Mouse (Mus musculus) stomach, embryonic 15.5 days (tissue): Measurements from ENCODE around the gene Zfhx3. TPM values are rescaled to one million over a fixed set of nuclear protein-coding genes. Genes with fewer than 3 reads are reported as not detected.

Experiments
- ATAC-seq: fragments of 200-750 bp; cut with Nextera tagmentation; 2 replicates; pipeline ENCODE4 v1.8.0; 2017; ENCODE audit warnings: low read depth, moderate number of reproducible peaks, moderate TSS enrichment; ENCODE audit not compliant: insufficient read depth, low FRiP score
- H3K27ac ChIP-seq: fragments of 300-500 bp; sonication (generic); 2 replicates; pipeline ENCODE4 v1.5.1; 2015; ENCODE audit warnings: mild to moderate bottlenecking, inconsistent platforms
- H3K27me3 ChIP-seq: fragments of 300-500 bp; sonication (generic); replicated peaks from 2 replicates; pipeline ENCODE4 v1.6.1; 2015; ENCODE audit warnings: inconsistent platforms
- H3K36me3 ChIP-seq: fragments of 300-500 bp; sonication (generic); 2 replicates; pipeline ENCODE4 v1.6.1; 2015; ENCODE audit warnings: inconsistent platforms
- H3K4me1 ChIP-seq: fragments of 300-500 bp; sonication (generic); 2 replicates; pipeline ENCODE4 v1.6.1; 2015; ENCODE audit warnings: inconsistent platforms
- H3K4me2 ChIP-seq: fragments of 300-500 bp; sonication (generic); 2 replicates; pipeline ENCODE4 v1.6.1; 2015; ENCODE audit warnings: mild to moderate bottlenecking, inconsistent platforms
- H3K4me3 ChIP-seq: fragments of 300-500 bp; sonication (generic); replicated peaks from 2 replicates; pipeline ENCODE4 v1.5.1; 2015; ENCODE audit warnings: inconsistent platforms
- H3K9ac ChIP-seq: fragments of 300-500 bp; sonication (generic); 2 replicates; pipeline ENCODE4 v1.6.1; 2015; ENCODE audit warnings: inconsistent platforms
- H3K9me3 ChIP-seq: fragments of 300-500 bp; sonication (generic); 2 replicates; pipeline ENCODE4 v1.6.1; 2016; ENCODE audit warnings: inconsistent platforms
- WGBS: fragments of 180-500 bp; shearing (Covaris S2); methylation state at CpG from one replicate; pipeline ENCODE4 v1.1.7; 2015; 5-methylcytosine and 5-hydroxymethylcytosine counted together
- polyA plus RNA-seq: library from polyadenylated mRNA; unstranded; fragments of >200 nt; fragmentation: Nextera tagmentation; extraction: Ambion mirVana; gene quantifications from 2 replicates; pipeline ENCODE4 v1.2.1, GENCODE M21; 2015

The Zfhx3 gene
- polyA plus RNA-seq, 1 experiment from 2014 or later, result 12.9 TPM

DNA sequence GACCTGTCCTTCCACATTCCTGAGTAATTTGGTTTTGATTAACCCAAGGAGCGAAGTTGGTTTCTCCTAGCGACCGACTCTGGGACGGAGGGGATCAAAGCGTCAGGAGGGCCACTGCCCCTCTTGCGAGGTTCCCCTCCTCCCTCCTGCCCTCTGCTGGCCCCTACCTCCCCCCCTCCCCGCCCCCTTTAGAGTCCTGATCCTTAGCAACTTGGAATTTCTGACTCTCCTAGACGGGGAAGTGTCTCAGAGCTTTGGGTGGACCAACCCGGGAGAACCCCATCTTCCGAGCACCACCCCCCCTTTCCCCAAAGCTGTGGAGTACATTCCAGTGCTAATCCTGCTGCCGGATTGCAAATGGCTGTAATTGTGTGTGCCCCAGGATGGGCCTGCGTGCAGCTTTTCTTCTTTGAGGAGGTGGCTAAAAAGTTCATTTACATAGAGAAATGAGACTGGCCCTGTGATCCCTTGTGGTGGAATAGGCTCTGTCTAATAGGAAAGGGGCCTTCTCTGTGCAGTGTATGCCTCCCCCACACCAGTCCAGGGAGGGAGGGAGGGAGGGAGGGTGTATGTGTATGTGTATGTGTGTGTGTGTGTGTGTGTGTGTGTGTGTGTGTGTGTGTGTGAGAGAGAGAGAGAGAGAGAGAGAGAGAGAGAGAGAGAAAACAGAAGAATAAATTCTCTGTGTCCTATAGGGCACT is 784.2 kb downstream of the Zfhx3 start:
- Histone ChIP-seq H3K27me3 (no peaks in the 10 kb centered on the region), H3K4me1 (peaks cover 82% of the 10 kb centered on the region)

GRCm38 (mm10) chr8:108729169-108729568 is 786.7 kb downstream of the Zfhx3 start:
- Histone ChIP-seq H3K9me3 (no peaks in the 10 kb centered on the region), H3K4me3 (no peak overlapping the region), H3K36me3 (no peaks in the 10 kb centered on the region), H3K27me3 (no peaks in the 10 kb centered on the region), H3K4me2 (no peak overlapping the region), H3K27ac (no peak overlapping the region), H3K9ac (no peak overlapping the region), H3K4me1 (peaks cover 84% of the 10 kb centered on the region)
- WGBS, result 15% methylated on average over 2 of the region's 2 CpGs
- ATAC-seq, result no peak

More for the DNA sequence above, 784.2 kb downstream of the Zfhx3 start:
- H3K36me3 ChIP-seq, result no peaks in the 10 kb centered on the region
- H3K9me3 ChIP-seq, result no peaks in the 10 kb centered on the region
- peak overlapping the region; percentile 64 for H3K27ac ChIP-seq
- H3K9ac ChIP-seq, result no peak overlapping the region
- no peak overlapping the region for H3K4me3 ChIP-seq
- H3K4me2 ChIP-seq, result peak overlapping the region; percentile 34; the same call in 1 of the 2 replicates
- no peak for ATAC-seq
- 21% methylated on average over 12 of the region's 12 CpGs for WGBS

DNA sequence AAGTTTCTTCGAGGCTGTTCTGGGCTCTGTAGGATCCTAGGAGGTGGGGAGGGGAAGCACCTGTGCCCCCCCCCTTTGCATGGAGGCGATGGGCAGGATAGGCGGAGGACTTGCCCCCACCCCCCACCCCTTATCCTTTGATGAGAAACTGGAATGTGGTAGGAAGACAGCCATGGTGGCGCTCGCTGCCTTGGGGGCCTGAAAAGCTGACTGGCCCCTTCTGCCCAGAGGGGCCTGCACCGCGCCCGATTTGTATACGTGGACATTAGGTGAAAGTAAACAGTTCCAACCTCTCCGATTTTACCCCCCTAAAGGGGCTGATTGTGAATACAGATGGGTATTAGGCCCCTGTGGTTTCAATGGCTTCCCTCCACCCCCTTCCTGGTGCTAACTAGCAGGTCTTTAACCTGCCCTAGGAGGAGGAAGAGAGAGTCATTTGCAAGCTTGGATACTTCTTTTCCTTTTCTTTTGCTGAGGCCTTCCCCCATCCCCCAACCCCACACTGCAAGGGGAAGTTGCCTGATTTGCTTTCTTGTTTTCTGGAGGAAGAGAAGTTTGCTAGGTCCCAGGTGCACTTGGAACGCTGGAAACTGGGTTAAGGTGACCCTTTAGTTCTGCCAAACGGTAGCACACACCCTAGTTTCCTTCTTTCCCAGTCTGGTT is 787.4 kb downstream of the Zfhx3 start:
- Histone ChIP-seq H3K27me3 (no peaks in the 10 kb centered on the region), H3K36me3 (no peaks in the 10 kb centered on the region), H3K9me3 (no peaks in the 10 kb centered on the region), H3K4me1 (peaks cover 84% of the 10 kb centered on the region), H3K9ac (no peak overlapping the region), H3K27ac (no peak overlapping the region), H3K4me3 (no peak overlapping the region), H3K4me2 (no peak overlapping the region)
- WGBS, result 30% methylated on average over 12 of the region's 12 CpGs
- ATAC-seq, result no peak

GRCm38 (mm10) chr8:108730907-108731440 is 788.5 kb downstream of the Zfhx3 start:
- H3K27ac ChIP-seq, result no peak overlapping the region
- no peak overlapping the region for H3K4me2 ChIP-seq
- 43% methylated on average over 9 of the region's 9 CpGs for WGBS
- ATAC-seq, result no peak
- H3K27me3 ChIP-seq, result no peaks in the 10 kb centered on the region
- H3K9me3 ChIP-seq, result no peaks in the 10 kb centered on the region
- H3K4me3 ChIP-seq, result no peak overlapping the region
- H3K9ac ChIP-seq, result no peak overlapping the region
- H3K4me1 ChIP-seq, result peaks cover 77% of the 10 kb centered on the region
- H3K36me3 ChIP-seq, result no peaks in the 10 kb centered on the region

DNA sequence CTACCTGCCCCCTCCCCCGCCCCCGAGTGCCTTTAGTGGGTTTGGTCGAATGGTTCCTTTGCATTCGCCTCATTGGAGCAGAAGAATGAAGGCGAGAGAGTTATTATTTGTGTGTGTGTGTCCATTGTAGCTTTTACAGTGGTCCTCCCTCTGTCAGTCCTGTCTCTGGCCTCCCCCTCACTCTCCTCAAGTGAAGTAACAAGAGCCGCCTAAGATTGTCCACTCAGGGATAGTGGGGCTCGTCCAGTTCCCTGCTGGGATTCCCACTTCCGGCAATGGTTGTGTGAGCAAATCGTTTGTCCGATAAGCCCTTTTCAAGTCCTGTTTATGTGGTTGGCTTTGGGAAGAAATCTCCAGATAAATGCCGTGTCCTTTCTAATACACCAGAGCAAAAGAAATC is 790.1 kb downstream of the Zfhx3 start:
- H3K27me3 ChIP-seq, result no peaks in the 10 kb centered on the region
- H3K4me2 ChIP-seq, result no peak overlapping the region
- H3K4me3 ChIP-seq, result no peak overlapping the region
- H3K9ac ChIP-seq, result no peak overlapping the region
- H3K36me3 ChIP-seq, result no peaks in the 10 kb centered on the region
- no peaks in the 10 kb centered on the region for H3K9me3 ChIP-seq
- no peak overlapping the region for H3K27ac ChIP-seq
- 40% methylated on average over 11 of the region's 11 CpGs for WGBS
- ATAC-seq, result no peak
- peaks cover 80% of the 10 kb centered on the region for H3K4me1 ChIP-seq

- Histone ChIP-seq H3K9ac (no peak overlapping the region), H3K4me2 (no peak overlapping the region), H3K4me1 (peaks cover 82% of the 10 kb centered on the region), H3K36me3 (no peaks in the 10 kb centered on the region), H3K27me3 (no peaks in the 10 kb centered on the region), H3K27ac (no peak overlapping the region), H3K4me3 (no peak overlapping the region), H3K9me3 (no peaks in the 10 kb centered on the region)
- WGBS, result 61% methylated on average over 5 of the region's 5 CpGs
- ATAC-seq, result no peak
These were observed 790.9 kb downstream of the Zfhx3 start for GRCm38 (mm10) chr8:108733385-108733784.

- peaks cover 53% of the 10 kb centered on the region for H3K4me1 ChIP-seq
- no peaks in the 10 kb centered on the region for H3K27me3 ChIP-seq
- peak; percentile 37; the same call in 1 of the 2 replicates for ATAC-seq
- peak overlapping the region; percentile 29 for H3K4me2 ChIP-seq
- H3K4me3 ChIP-seq, result no peak overlapping the region
- H3K36me3 ChIP-seq, result no peaks in the 10 kb centered on the region
- no peak overlapping the region for H3K9ac ChIP-seq
- peak overlapping the region; percentile 71 for H3K27ac ChIP-seq
- no peaks in the 10 kb centered on the region for H3K9me3 ChIP-seq
- WGBS, result 16% methylated on average over 9 of the region's 9 CpGs
These were observed 794.0 kb downstream of the Zfhx3 start for GRCm38 (mm10) chr8:108736442-108736841.

- no peaks in the 10 kb centered on the region for H3K36me3 ChIP-seq
- no peak overlapping the region for H3K9ac ChIP-seq
- H3K4me2 ChIP-seq, result no peak overlapping the region
- H3K27me3 ChIP-seq, result no peaks in the 10 kb centered on the region
- WGBS, result 84% methylated on average over 10 of the region's 10 CpGs
- peaks cover 44% of the 10 kb centered on the region for H3K4me1 ChIP-seq
- no peak for ATAC-seq
- no peak overlapping the region for H3K27ac ChIP-seq
- no peak overlapping the region for H3K4me3 ChIP-seq
- no peaks in the 10 kb centered on the region for H3K9me3 ChIP-seq
These were observed 795.7 kb downstream of the Zfhx3 start for GRCm38 (mm10) chr8:108738179-108738578.

DNA sequence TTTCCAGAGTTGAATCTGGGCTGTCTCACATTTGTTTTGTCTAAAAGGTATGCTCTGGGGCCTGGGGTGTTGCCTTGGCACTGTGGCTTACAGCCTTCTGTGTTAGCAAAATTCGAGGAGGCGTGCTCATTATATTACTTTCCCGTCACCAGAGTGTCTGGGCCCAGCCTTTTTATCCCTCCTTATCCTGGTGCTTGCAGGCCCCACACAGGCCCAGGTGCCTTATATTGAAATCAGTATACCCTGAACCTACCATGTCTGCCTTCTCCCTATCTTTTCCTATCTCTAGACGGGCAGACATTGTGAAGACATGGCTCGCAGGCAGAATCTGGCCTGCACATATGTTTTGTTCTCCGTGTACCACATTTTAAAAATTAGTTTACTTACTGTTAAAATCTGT is 797.1 kb downstream of the Zfhx3 start:
- Histone ChIP-seq H3K36me3 (no peaks in the 10 kb centered on the region), H3K9ac (no peak overlapping the region), H3K4me2 (no peak overlapping the region), H3K9me3 (no peaks in the 10 kb centered on the region), H3K4me3 (no peak overlapping the region), H3K4me1 (peaks cover 34% of the 10 kb centered on the region), H3K27ac (no peak overlapping the region), H3K27me3 (no peaks in the 10 kb centered on the region)
- no peak for ATAC-seq
- 79% methylated on average over 6 of the region's 6 CpGs for WGBS

DNA sequence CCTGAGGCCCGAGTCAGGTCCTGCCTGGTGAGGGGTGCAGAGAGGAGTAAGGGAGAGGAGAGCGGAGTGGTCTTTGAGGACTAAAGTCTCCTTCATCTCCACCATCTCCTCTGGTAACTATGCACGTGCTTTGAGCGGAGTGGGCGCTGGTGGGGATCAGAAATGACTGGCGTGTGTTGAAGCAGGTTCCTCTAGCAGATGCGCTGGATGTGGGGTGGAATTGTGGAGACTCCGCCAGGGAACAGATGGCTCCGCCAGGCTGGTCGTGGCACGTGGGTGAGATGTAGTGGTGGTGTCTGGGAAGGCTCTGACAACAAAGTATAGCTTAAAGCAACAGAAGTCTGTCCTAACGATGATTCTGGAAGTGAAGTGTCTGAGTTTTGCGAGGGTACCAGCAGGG is 798.0 kb downstream of the Zfhx3 start:
- Histone ChIP-seq H3K4me1 (peaks cover 32% of the 10 kb centered on the region), H3K27me3 (no peaks in the 10 kb centered on the region), H3K4me2 (no peak overlapping the region), H3K4me3 (no peak overlapping the region), H3K9me3 (no peaks in the 10 kb centered on the region), H3K27ac (no peak overlapping the region), H3K36me3 (no peaks in the 10 kb centered on the region), H3K9ac (no peak overlapping the region)
- no peak for ATAC-seq
- WGBS, result 90% methylated on average over 13 of the region's 13 CpGs

GRCm38 (mm10) chr8:108741651-108742050 is 799.2 kb downstream of the Zfhx3 start:
- no peak overlapping the region for H3K4me3 ChIP-seq
- H3K4me2 ChIP-seq, result no peak overlapping the region
- no peaks in the 10 kb centered on the region for H3K27me3 ChIP-seq
- H3K4me1 ChIP-seq, result peaks cover 23% of the 10 kb centered on the region
- no peak overlapping the region for H3K27ac ChIP-seq
- no peak overlapping the region for H3K9ac ChIP-seq
- no peaks in the 10 kb centered on the region for H3K9me3 ChIP-seq
- 65% methylated on average over 4 of the region's 4 CpGs for WGBS
- ATAC-seq, result no peak
- H3K36me3 ChIP-seq, result no peaks in the 10 kb centered on the region

DNA sequence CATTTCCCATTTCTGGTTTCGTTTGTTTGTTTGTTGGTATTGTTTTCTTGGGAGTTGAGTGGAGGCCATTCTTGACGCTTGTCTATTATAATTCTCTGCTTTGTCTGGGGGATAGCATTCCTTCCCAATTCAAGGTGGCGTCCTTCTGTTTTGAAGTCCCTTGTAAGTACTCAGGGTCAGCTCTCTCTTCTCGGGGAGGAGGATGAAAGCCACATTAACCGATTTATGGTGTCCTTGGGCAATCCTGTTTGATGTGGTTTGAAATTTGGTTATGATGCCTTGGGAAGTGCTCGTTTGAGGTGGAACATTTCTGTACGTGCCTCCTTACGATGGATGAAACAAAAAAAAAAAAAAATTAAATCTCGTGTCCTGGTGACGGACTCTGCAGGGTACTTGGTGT is 800.0 kb downstream of the Zfhx3 start:
- no peak overlapping the region for H3K4me2 ChIP-seq
- no peak overlapping the region for H3K27ac ChIP-seq
- WGBS, result 79% methylated on average over 10 of the region's 10 CpGs
- H3K4me3 ChIP-seq, result no peak overlapping the region
- peaks cover 17% of the 10 kb centered on the region for H3K4me1 ChIP-seq
- H3K9ac ChIP-seq, result no peak overlapping the region
- H3K36me3 ChIP-seq, result no peaks in the 10 kb centered on the region
- no peak for ATAC-seq
- no peaks in the 10 kb centered on the region for H3K27me3 ChIP-seq
- H3K9me3 ChIP-seq, result no peaks in the 10 kb centered on the region
